Mouse (Mus musculus): ENCODE results near the gene Slc39a5. TPM values are rescaled to one million over a fixed set of nuclear protein-coding genes. Genes with fewer than 3 reads are reported as not detected.

The Slc39a5 gene
- total and polyA plus RNA-seq, 2 experiments from 2014 or later = 0.58 to 0.66 TPM

- Histone ChIP-seq H3K4me1 (ENCODE audit: insufficient read depth, low read length) (peaks cover 15% of the 10 kb centered on the region), H3K9ac (replicated peaks; ENCODE audit: low read length) (peak overlapping the region; percentile 76), H3K4me2 (ENCODE audit: low read depth, low read length) (peak overlapping the region; percentile 90), H3K36me3 (ENCODE audit: insufficient read depth, low read length) (peaks cover 8% of the 10 kb centered on the region; the same call in 1 of the 2 replicates), H3K27me3 (ENCODE audit: insufficient read depth, low read length) (no peaks in the 10 kb centered on the region), H3K9me3 (ENCODE audit: low read length) (no peaks in the 10 kb centered on the region), H3K27ac (peak overlapping the region; percentile 95), H3K4me3 (ENCODE audit: low read length) (peak overlapping the region; percentile 62)
- ATAC-seq = no peak
- peak; percentile 36 for DNase-seq (ENCODE audit: low spot score)
- WGBS = 11% methylated on average over 19 of the region's 19 CpGs
- TF ChIP-seq CTCF (IDR thresholded peaks at IDR 0.05; ENCODE audit: low read depth) = no peak
These were observed 33.1 kb downstream of the Slc39a5 start for GRCm38 (mm10) chr10:128367899-128368401.

GRCm38 (mm10) chr10:128362568-128362967, 38.5 kb downstream of the Slc39a5 start:
- peaks cover 4% of the 10 kb centered on the region; the same call in 1 of the 2 replicates for H3K4me1 ChIP-seq (ENCODE audit: insufficient read depth, low read length)
- no peaks in the 10 kb centered on the region for H3K27me3 ChIP-seq (ENCODE audit: insufficient read depth, low read length)
- H3K4me2 ChIP-seq (ENCODE audit: low read depth, low read length) = no peak overlapping the region
- peaks cover 42% of the 10 kb centered on the region for H3K36me3 ChIP-seq (ENCODE audit: insufficient read depth, low read length)
- no peaks in the 10 kb centered on the region for H3K9me3 ChIP-seq (ENCODE audit: low read length)
- TF ChIP-seq CTCF (IDR thresholded peaks at IDR 0.05; ENCODE audit: low read depth) = peak; percentile 68
- H3K9ac ChIP-seq (replicated peaks; ENCODE audit: low read length) = no peak overlapping the region
- peak; percentile 81 for DNase-seq (ENCODE audit: low spot score)
- no peak overlapping the region for H3K27ac ChIP-seq
- 47% methylated on average over 3 of the region's 3 CpGs for WGBS
- H3K4me3 ChIP-seq (ENCODE audit: low read length) = no peak overlapping the region
- ATAC-seq = peak; percentile 58

- DNase-seq (ENCODE audit: low spot score) (no peak), ATAC-seq (no peak)
- H3K9me3 ChIP-seq (ENCODE audit: low read length) = no peaks in the 10 kb centered on the region
- 94% methylated on average over 6 of the region's 6 CpGs for WGBS
- no peak for TF ChIP-seq CTCF (IDR thresholded peaks at IDR 0.05; ENCODE audit: low read depth)
- no peak overlapping the region for H3K4me3 ChIP-seq (ENCODE audit: low read length)
- H3K36me3 ChIP-seq (ENCODE audit: insufficient read depth, low read length) = peaks cover 42% of the 10 kb centered on the region
- no peak overlapping the region for H3K27ac ChIP-seq
- H3K27me3 ChIP-seq (ENCODE audit: insufficient read depth, low read length) = no peaks in the 10 kb centered on the region
- no peak overlapping the region for H3K4me2 ChIP-seq (ENCODE audit: low read depth, low read length)
- no peak overlapping the region for H3K9ac ChIP-seq (replicated peaks; ENCODE audit: low read length)
- no peaks in the 10 kb centered on the region for H3K4me1 ChIP-seq (ENCODE audit: insufficient read depth, low read length)
These were observed 39.2 kb downstream of the Slc39a5 start for GRCm38 (mm10) chr10:128361836-128362235.

- DNase-seq (ENCODE audit: low spot score) = no peak
- 96% methylated on average over 6 of the region's 6 CpGs for WGBS
- TF ChIP-seq CTCF (IDR thresholded peaks at IDR 0.05; ENCODE audit: low read depth) = no peak
- no peak overlapping the region for H3K4me3 ChIP-seq (ENCODE audit: low read length)
- H3K27me3 ChIP-seq (ENCODE audit: insufficient read depth, low read length) = no peaks in the 10 kb centered on the region
- peaks cover 54% of the 10 kb centered on the region for H3K36me3 ChIP-seq (ENCODE audit: insufficient read depth, low read length)
- ATAC-seq = no peak
- no peak overlapping the region for H3K27ac ChIP-seq
- no peak overlapping the region for H3K9ac ChIP-seq (replicated peaks; ENCODE audit: low read length)
- no peak overlapping the region for H3K4me2 ChIP-seq (ENCODE audit: low read depth, low read length)
- no peaks in the 10 kb centered on the region for H3K9me3 ChIP-seq (ENCODE audit: low read length)
- no peaks in the 10 kb centered on the region for H3K4me1 ChIP-seq (ENCODE audit: insufficient read depth, low read length)
These were observed 41.8 kb downstream of the Slc39a5 start for GRCm38 (mm10) chr10:128359226-128359625.

- Histone ChIP-seq H3K27ac (no peak overlapping the region), H3K27me3 (ENCODE audit: insufficient read depth, low read length) (no peaks in the 10 kb centered on the region), H3K4me1 (ENCODE audit: insufficient read depth, low read length) (no peaks in the 10 kb centered on the region), H3K9ac (replicated peaks; ENCODE audit: low read length) (no peak overlapping the region), H3K4me2 (ENCODE audit: low read depth, low read length) (no peak overlapping the region), H3K9me3 (ENCODE audit: low read length) (no peaks in the 10 kb centered on the region), H3K36me3 (ENCODE audit: insufficient read depth, low read length) (peaks cover 58% of the 10 kb centered on the region), H3K4me3 (ENCODE audit: low read length) (no peak overlapping the region)
- peak; percentile 70 for TF ChIP-seq CTCF (IDR thresholded peaks at IDR 0.05; ENCODE audit: low read depth)
- 57% methylated on average over 2 of the region's 2 CpGs for WGBS
- ATAC-seq (no peak), DNase-seq (ENCODE audit: low spot score) (peak; percentile 78)
These were observed 42.2 kb downstream of the Slc39a5 start for GRCm38 (mm10) chr10:128358796-128359195.

GRCm38 (mm10) chr10:128347541-128347940, 53.5 kb downstream of the Slc39a5 start:
- Histone ChIP-seq H3K4me2 (ENCODE audit: low read depth, low read length) (no peak overlapping the region), H3K36me3 (ENCODE audit: insufficient read depth, low read length) (peaks cover 19% of the 10 kb centered on the region), H3K27ac (no peak overlapping the region), H3K4me3 (ENCODE audit: low read length) (no peak overlapping the region), H3K27me3 (ENCODE audit: insufficient read depth, low read length) (no peaks in the 10 kb centered on the region), H3K9ac (replicated peaks; ENCODE audit: low read length) (no peak overlapping the region), H3K9me3 (ENCODE audit: low read length) (no peaks in the 10 kb centered on the region), H3K4me1 (ENCODE audit: insufficient read depth, low read length) (peaks cover 4% of the 10 kb centered on the region; the same call in 1 of the 2 replicates)
- TF ChIP-seq CTCF (IDR thresholded peaks at IDR 0.05; ENCODE audit: low read depth) = no peak
- 87% methylated on average over 8 of the region's 8 CpGs for WGBS
- ATAC-seq (no peak), DNase-seq (ENCODE audit: low spot score) (no peak)

Small RNA genes lying within 50 kb of the gene (microRNA-seq; reads per million reads assigned to microRNA genes)
- 0 reads per million in 2 experiments for gene Gm25361
- 0 to 0.36 reads per million in 2 experiments for gene Gm26308
- 0.18 to 0.36 reads per million in 2 experiments for gene Mir6914
- 1.1 to 1.6 reads per million in 2 experiments for gene Mir6915

Other genes starting within 250 kb of the Slc39a5 start
- gene Rbms2, start 220.9 kb downstream of the Slc39a5 start, total RNA-seq (2014; rRNA removed) = 11.7 and 13.2 TPM in 2 replicates
- 7.3 and 8.9 TPM in 2 replicates for gene Rbms2, start 220.9 kb downstream of the Slc39a5 start, polyA plus RNA-seq (2015; fragmentation: Nextera tagmentation; extraction: Ambion mirVana)
- gene Gls2, start 206.8 kb downstream of the Slc39a5 start, total RNA-seq (2014; rRNA removed) = 1.9 and 6.4 TPM in 2 replicates
- gene Gls2, start 206.8 kb downstream of the Slc39a5 start, polyA plus RNA-seq (2015; fragmentation: Nextera tagmentation; extraction: Ambion mirVana) = 1.7 and 2.4 TPM in 2 replicates
- gene Spryd4, start 189.4 kb downstream of the Slc39a5 start, total RNA-seq (2014; rRNA removed) = 25.8 and 29.6 TPM in 2 replicates
- gene Spryd4, start 189.4 kb downstream of the Slc39a5 start, polyA plus RNA-seq (2015; fragmentation: Nextera tagmentation; extraction: Ambion mirVana) = 22.3 and 24.5 TPM in 2 replicates
- 0.21 and 0.25 TPM in 2 replicates for gene Mip, start 175.4 kb downstream of the Slc39a5 start, total RNA-seq (2014; rRNA removed)
- gene Mip, start 175.4 kb downstream of the Slc39a5 start, polyA plus RNA-seq (2015; fragmentation: Nextera tagmentation; extraction: Ambion mirVana) = not detected in 2 replicates
- gene Timeless, start 169.2 kb downstream of the Slc39a5 start, total RNA-seq (2014; rRNA removed) = 13.0 and 15.6 TPM in 2 replicates
- gene Timeless, start 169.2 kb downstream of the Slc39a5 start, polyA plus RNA-seq (2015; fragmentation: Nextera tagmentation; extraction: Ambion mirVana) = 15.2 and 17.0 TPM in 2 replicates
- not detected in 2 replicates for gene Apon, start 147.1 kb downstream of the Slc39a5 start, total RNA-seq (2014; rRNA removed)
- gene Apon, start 147.1 kb downstream of the Slc39a5 start, polyA plus RNA-seq (2015; fragmentation: Nextera tagmentation; extraction: Ambion mirVana) = not detected in 2 replicates
- gene Apof, start 132.6 kb downstream of the Slc39a5 start, total RNA-seq (2014; rRNA removed) = 0.50 TPM in 1 of 2 replicates, not detected in the other
- gene Apof, start 132.6 kb downstream of the Slc39a5 start, polyA plus RNA-seq (2015; fragmentation: Nextera tagmentation; extraction: Ambion mirVana) = 0.23 and 0.41 TPM in 2 replicates
- gene Stat2, start 130.7 kb downstream of the Slc39a5 start, total RNA-seq (2014; rRNA removed) = 7.5 and 8.5 TPM in 2 replicates
- 9.7 and 12.8 TPM in 2 replicates for gene Stat2, start 130.7 kb downstream of the Slc39a5 start, polyA plus RNA-seq (2015; fragmentation: Nextera tagmentation; extraction: Ambion mirVana)
- gene Il23a, start 102.5 kb downstream of the Slc39a5 start, total RNA-seq (2014; rRNA removed) = 0.50 TPM in 1 of 2 replicates, not detected in the other
- gene Il23a, start 102.5 kb downstream of the Slc39a5 start, polyA plus RNA-seq (2015; fragmentation: Nextera tagmentation; extraction: Ambion mirVana) = 0.35 and 0.73 TPM in 2 replicates
- 21.2 and 25.2 TPM in 2 replicates for gene Pan2, start 97.9 kb downstream of the Slc39a5 start, total RNA-seq (2014; rRNA removed)
- gene Pan2, start 97.9 kb downstream of the Slc39a5 start, polyA plus RNA-seq (2015; fragmentation: Nextera tagmentation; extraction: Ambion mirVana) = 14.3 and 16.4 TPM in 2 replicates
- 42.9 and 73.3 TPM in 2 replicates for gene Cnpy2, start 78.8 kb downstream of the Slc39a5 start, total RNA-seq (2014; rRNA removed)
- gene Cnpy2, start 78.8 kb downstream of the Slc39a5 start, polyA plus RNA-seq (2015; fragmentation: Nextera tagmentation; extraction: Ambion mirVana) = 186 and 189 TPM in 2 replicates
- 274 and 311 TPM in 2 replicates for gene Cs, start 63.5 kb downstream of the Slc39a5 start, total RNA-seq (2014; rRNA removed)
- 262 and 285 TPM in 2 replicates for gene Cs, start 63.5 kb downstream of the Slc39a5 start, polyA plus RNA-seq (2015; fragmentation: Nextera tagmentation; extraction: Ambion mirVana)
- 26.9 and 42.1 TPM in 2 replicates for gene Coq10a, start 32.2 kb downstream of the Slc39a5 start, total RNA-seq (2014; rRNA removed)
- 50.8 and 52.1 TPM in 2 replicates for gene Coq10a, start 32.2 kb downstream of the Slc39a5 start, polyA plus RNA-seq (2015; fragmentation: Nextera tagmentation; extraction: Ambion mirVana)
- 38.8 and 39.5 TPM in 2 replicates for gene Ankrd52, start 24.1 kb downstream of the Slc39a5 start, total RNA-seq (2014; rRNA removed)
- gene Ankrd52, start 24.1 kb downstream of the Slc39a5 start, polyA plus RNA-seq (2015; fragmentation: Nextera tagmentation; extraction: Ambion mirVana) = 9.1 and 10.6 TPM in 2 replicates
- gene Nabp2, start 10.3 kb upstream of the Slc39a5 start, total RNA-seq (2014; rRNA removed) = 73.9 and 98.9 TPM in 2 replicates
- gene Nabp2, start 10.3 kb upstream of the Slc39a5 start, polyA plus RNA-seq (2015; fragmentation: Nextera tagmentation; extraction: Ambion mirVana) = 135 and 140 TPM in 2 replicates
- 98.1 and 105 TPM in 2 replicates for gene Rnf41, start 10.4 kb upstream of the Slc39a5 start, total RNA-seq (2014; rRNA removed)
- gene Rnf41, start 10.4 kb upstream of the Slc39a5 start, polyA plus RNA-seq (2015; fragmentation: Nextera tagmentation; extraction: Ambion mirVana) = 75.8 and 76.3 TPM in 2 replicates
- 174 and 181 TPM in 2 replicates for gene Smarcc2, start 58.0 kb upstream of the Slc39a5 start, total RNA-seq (2014; rRNA removed)
- 112 and 120 TPM in 2 replicates for gene Smarcc2, start 58.0 kb upstream of the Slc39a5 start, polyA plus RNA-seq (2015; fragmentation: Nextera tagmentation; extraction: Ambion mirVana)
- 565 and 585 TPM in 2 replicates for gene Myl6, start 92.9 kb upstream of the Slc39a5 start, total RNA-seq (2014; rRNA removed)
- gene Myl6, start 92.9 kb upstream of the Slc39a5 start, polyA plus RNA-seq (2015; fragmentation: Nextera tagmentation; extraction: Ambion mirVana) = 1,081 and 1,089 TPM in 2 replicates
- gene Myl6b, start 97.5 kb upstream of the Slc39a5 start, total RNA-seq (2014; rRNA removed) = 27.1 and 34.6 TPM in 2 replicates
- 4.2 and 4.9 TPM in 2 replicates for gene Myl6b, start 97.5 kb upstream of the Slc39a5 start, polyA plus RNA-seq (2015; fragmentation: Nextera tagmentation; extraction: Ambion mirVana)
- 22.9 and 29.0 TPM in 2 replicates for gene Esyt1, start 124.6 kb upstream of the Slc39a5 start, total RNA-seq (2014; rRNA removed)
- 13.3 TPM in 2 replicates for gene Esyt1, start 124.6 kb upstream of the Slc39a5 start, polyA plus RNA-seq (2015; fragmentation: Nextera tagmentation; extraction: Ambion mirVana)
- gene Zc3h10, start 146.5 kb upstream of the Slc39a5 start, total RNA-seq (2014; rRNA removed) = 19.3 and 19.4 TPM in 2 replicates
- 12.5 and 13.8 TPM in 2 replicates for gene Zc3h10, start 146.5 kb upstream of the Slc39a5 start, polyA plus RNA-seq (2015; fragmentation: Nextera tagmentation; extraction: Ambion mirVana)
- 412 and 501 TPM in 2 replicates for gene Rpl41, start 148.1 kb upstream of the Slc39a5 start, total RNA-seq (2014; rRNA removed)
- gene Rpl41, start 148.1 kb upstream of the Slc39a5 start, polyA plus RNA-seq (2015; fragmentation: Nextera tagmentation; extraction: Ambion mirVana) = 2,609 and 2,618 TPM in 2 replicates
- 48.0 and 61.2 TPM in 2 replicates for gene Pa2g4, start 164.8 kb upstream of the Slc39a5 start, total RNA-seq (2014; rRNA removed)
- 114 and 117 TPM in 2 replicates for gene Pa2g4, start 164.8 kb upstream of the Slc39a5 start, polyA plus RNA-seq (2015; fragmentation: Nextera tagmentation; extraction: Ambion mirVana)
- 1.3 and 1.7 TPM in 2 replicates for gene Erbb3, start 188.4 kb upstream of the Slc39a5 start, total RNA-seq (2014; rRNA removed)
- 0.64 and 0.65 TPM in 2 replicates for gene Erbb3, start 188.4 kb upstream of the Slc39a5 start, polyA plus RNA-seq (2015; fragmentation: Nextera tagmentation; extraction: Ambion mirVana)
- 1,199 and 1,407 TPM in 2 replicates for gene Rps26, start 225.5 kb upstream of the Slc39a5 start, total RNA-seq (2014; rRNA removed)
- 399 and 422 TPM in 2 replicates for gene Rps26, start 225.5 kb upstream of the Slc39a5 start, polyA plus RNA-seq (2015; fragmentation: Nextera tagmentation; extraction: Ambion mirVana)
- gene Ikzf4, start 244.8 kb upstream of the Slc39a5 start, total RNA-seq (2014; rRNA removed) = 11.0 and 90.5 TPM in 2 replicates
- gene Ikzf4, start 244.8 kb upstream of the Slc39a5 start, polyA plus RNA-seq (2015; fragmentation: Nextera tagmentation; extraction: Ambion mirVana) = 8.6 and 9.8 TPM in 2 replicates

Measured in hindbrain, postnatal 0 days (tissue).